Mouse (Mus musculus) kidney, embryonic 16.5 days (tissue): ENCODE data around the gene Hist1h2bf. TPM values are rescaled to one million over a fixed set of nuclear protein-coding genes. Genes with fewer than 3 reads are reported as not detected.

ENCODE experiments used
- ATAC-seq: fragments of 200-750 bp; cut with Nextera tagmentation; 2 replicates; pipeline ENCODE4 v1.8.0; 2017; ENCODE audit warnings: moderate TSS enrichment; ENCODE audit not compliant: low FRiP score, low TSS enrichment
- H3K27ac ChIP-seq: fragments of 300-500 bp; sonication (generic); 2 replicates; pipeline ENCODE4 v1.5.1; 2014; ENCODE audit warnings: low read length
- H3K27me3 ChIP-seq: fragments of 300-500 bp; sonication (generic); 2 replicates; pipeline ENCODE4 v1.6.1; 2014; ENCODE audit warnings: low read length, control low read depth, mixed read lengths; ENCODE audit not compliant: insufficient read depth
- H3K36me3 ChIP-seq: fragments of 300-500 bp; sonication (generic); 2 replicates; pipeline ENCODE4 v1.6.1; 2014; ENCODE audit warnings: low read length, control low read depth, mixed read lengths; ENCODE audit not compliant: insufficient read depth
- H3K4me1 ChIP-seq: fragments of 300-500 bp; sonication (generic); 2 replicates; pipeline ENCODE4 v1.6.1; 2014; ENCODE audit warnings: low read length, control low read depth, mixed read lengths; ENCODE audit not compliant: insufficient read depth
- H3K4me2 ChIP-seq: fragments of 300-500 bp; sonication (generic); replicated peaks from 2 replicates; pipeline ENCODE4 v1.6.1; 2014; ENCODE audit warnings: low read depth, low read length
- H3K4me3 ChIP-seq: fragments of 300-500 bp; sonication (generic); 2 replicates; pipeline ENCODE4 v1.5.1; 2014; ENCODE audit warnings: mild to moderate bottlenecking, low read length
- H3K9ac ChIP-seq: fragments of 300-500 bp; sonication (generic); replicated peaks from 2 replicates; pipeline ENCODE4 v1.6.1; 2014; ENCODE audit warnings: low read length
- H3K9me3 ChIP-seq: fragments of 300-500 bp; sonication (generic); 2 replicates; pipeline ENCODE4 v1.6.1; 2016; ENCODE audit warnings: low read length, control low read depth
- WGBS: fragments of 180-500 bp; shearing (Covaris S2); extraction: QIAGEN DNeasy Blood & Tissue Kit; methylation state at CpG from one replicate; pipeline ENCODE4 v1.1.7; 2014; 5-methylcytosine and 5-hydroxymethylcytosine counted together
- polyA plus RNA-seq: library from polyadenylated mRNA; unstranded; fragments of >200 nt; fragmentation: Nextera tagmentation; extraction: Ambion mirVana; gene quantifications from 2 replicates; pipeline ENCODE4 v1.2.1, GENCODE M21; 2015

Hist1h2bf gene
- polyA plus RNA-seq, 1 experiment from 2014 or later: 4.3 TPM

GRCm38 (mm10) chr13:23609209-23609608 is 35.2 kb upstream of the Hist1h2bf start:
- H3K4me1 ChIP-seq: no peaks in the 10 kb centered on the region
- 82% methylated on average over 4 of the region's 4 CpGs for WGBS

GRCm38 (mm10) chr13:23605052-23605451 is 31.1 kb upstream of the Hist1h2bf start:
- peak; percentile 39; the same call in 1 of the 2 replicates for ATAC-seq
- no peaks in the 10 kb centered on the region for H3K9me3 ChIP-seq

More at GRCm38 (mm10) chr13:23609209-23609608, 35.2 kb upstream of the Hist1h2bf start:
- ATAC-seq: no peak
- no peak overlapping the region for H3K9ac ChIP-seq
- no peaks in the 10 kb centered on the region for H3K36me3 ChIP-seq
- H3K4me3 ChIP-seq: no peak overlapping the region
- H3K4me2 ChIP-seq: no peak overlapping the region
- no peak overlapping the region for H3K27ac ChIP-seq
- no peaks in the 10 kb centered on the region for H3K27me3 ChIP-seq
- no peaks in the 10 kb centered on the region for H3K9me3 ChIP-seq

GRCm38 (mm10) chr13:23604452-23604851 is 30.5 kb upstream of the Hist1h2bf start:
- H3K9me3 ChIP-seq: no peaks in the 10 kb centered on the region
- H3K4me1 ChIP-seq: no peaks in the 10 kb centered on the region
- H3K9ac ChIP-seq: no peak overlapping the region
- no peak overlapping the region for H3K4me2 ChIP-seq
- no peak overlapping the region for H3K27ac ChIP-seq
- no peaks in the 10 kb centered on the region for H3K27me3 ChIP-seq
- no peaks in the 10 kb centered on the region for H3K36me3 ChIP-seq
- ATAC-seq: peak; percentile 49; the same call in 1 of the 2 replicates
- WGBS: 34% methylated on average over 3 of the region's 3 CpGs
- H3K4me3 ChIP-seq: no peak overlapping the region

More at GRCm38 (mm10) chr13:23605052-23605451, 31.1 kb upstream of the Hist1h2bf start:
- WGBS: 90% methylated on average over 3 of the region's 3 CpGs
- no peak overlapping the region for H3K27ac ChIP-seq
- no peak overlapping the region for H3K9ac ChIP-seq
- H3K27me3 ChIP-seq: no peaks in the 10 kb centered on the region
- H3K4me1 ChIP-seq: no peaks in the 10 kb centered on the region
- H3K36me3 ChIP-seq: no peaks in the 10 kb centered on the region
- H3K4me2 ChIP-seq: no peak overlapping the region
- no peak overlapping the region for H3K4me3 ChIP-seq

DNA sequence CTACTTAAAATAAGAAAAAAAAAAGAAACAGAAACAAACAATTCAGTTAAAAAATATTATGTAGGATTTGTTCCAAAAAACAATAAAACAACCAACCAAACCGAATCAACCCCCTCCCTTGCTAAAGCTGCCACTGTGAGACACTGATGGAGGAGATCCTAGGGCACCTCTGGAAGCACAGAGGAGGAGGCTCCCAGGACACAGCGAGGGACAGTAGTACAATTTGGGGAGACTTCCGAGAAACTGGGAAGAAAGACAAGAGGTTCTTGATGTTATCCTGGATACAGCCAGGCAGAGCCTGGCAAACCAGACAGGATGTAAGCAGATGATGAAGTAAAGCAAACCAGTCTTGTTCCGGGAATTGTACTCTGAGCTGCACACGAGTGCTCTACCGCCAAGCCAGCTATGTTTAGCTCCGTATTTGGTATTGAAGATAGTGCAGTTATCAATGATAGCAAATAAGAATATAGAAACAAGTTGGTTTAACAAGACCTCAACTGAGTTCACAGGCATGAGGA is 29.2 kb upstream of the Hist1h2bf start:
- Histone ChIP-seq H3K27me3 (no peaks in the 10 kb centered on the region), H3K9ac (no peak overlapping the region), H3K4me1 (no peaks in the 10 kb centered on the region), H3K4me2 (no peak overlapping the region), H3K9me3 (no peaks in the 10 kb centered on the region), H3K36me3 (no peaks in the 10 kb centered on the region), H3K4me3 (no peak overlapping the region), H3K27ac (no peak overlapping the region)
- WGBS: 73% methylated on average over 7 of the region's 7 CpGs
- no peak for ATAC-seq

GRCm38 (mm10) chr13:23597957-23598356 is 24.0 kb upstream of the Hist1h2bf start:
- ATAC-seq: peak; percentile 65; the same call in 1 of the 2 replicates
- H3K9ac ChIP-seq: no peak overlapping the region
- peaks cover 9% of the 10 kb centered on the region for H3K4me1 ChIP-seq
- H3K4me2 ChIP-seq: no peak overlapping the region
- no peaks in the 10 kb centered on the region for H3K36me3 ChIP-seq
- H3K4me3 ChIP-seq: no peak overlapping the region
- H3K9me3 ChIP-seq: no peaks in the 10 kb centered on the region
- no peak overlapping the region for H3K27ac ChIP-seq
- H3K27me3 ChIP-seq: no peaks in the 10 kb centered on the region
- 6% methylated on average over 9 of the region's 9 CpGs for WGBS

- 78% methylated on average over 7 of the region's 7 CpGs for WGBS
- ATAC-seq: no peak
- H3K4me1 ChIP-seq: peaks cover 14% of the 10 kb centered on the region
- H3K9me3 ChIP-seq: no peaks in the 10 kb centered on the region
- no peaks in the 10 kb centered on the region for H3K36me3 ChIP-seq
- no peak overlapping the region for H3K4me3 ChIP-seq
- no peak overlapping the region for H3K9ac ChIP-seq
- no peak overlapping the region for H3K4me2 ChIP-seq
- no peaks in the 10 kb centered on the region for H3K27me3 ChIP-seq
- H3K27ac ChIP-seq: no peak overlapping the region
Observed at GRCm38 (mm10) chr13:23595622-23596372, 21.8 kb upstream of the Hist1h2bf start.

- no peak for ATAC-seq
- Histone ChIP-seq H3K9ac (no peak overlapping the region), H3K4me3 (no peak overlapping the region), H3K27me3 (no peaks in the 10 kb centered on the region), H3K36me3 (no peaks in the 10 kb centered on the region), H3K9me3 (no peaks in the 10 kb centered on the region), H3K4me2 (no peak overlapping the region), H3K4me1 (peaks cover 14% of the 10 kb centered on the region), H3K27ac (no peak overlapping the region)
- WGBS: 91% methylated on average over 2 of the region's 2 CpGs
Observed at GRCm38 (mm10) chr13:23595185-23595584, 21.2 kb upstream of the Hist1h2bf start.

DNA sequence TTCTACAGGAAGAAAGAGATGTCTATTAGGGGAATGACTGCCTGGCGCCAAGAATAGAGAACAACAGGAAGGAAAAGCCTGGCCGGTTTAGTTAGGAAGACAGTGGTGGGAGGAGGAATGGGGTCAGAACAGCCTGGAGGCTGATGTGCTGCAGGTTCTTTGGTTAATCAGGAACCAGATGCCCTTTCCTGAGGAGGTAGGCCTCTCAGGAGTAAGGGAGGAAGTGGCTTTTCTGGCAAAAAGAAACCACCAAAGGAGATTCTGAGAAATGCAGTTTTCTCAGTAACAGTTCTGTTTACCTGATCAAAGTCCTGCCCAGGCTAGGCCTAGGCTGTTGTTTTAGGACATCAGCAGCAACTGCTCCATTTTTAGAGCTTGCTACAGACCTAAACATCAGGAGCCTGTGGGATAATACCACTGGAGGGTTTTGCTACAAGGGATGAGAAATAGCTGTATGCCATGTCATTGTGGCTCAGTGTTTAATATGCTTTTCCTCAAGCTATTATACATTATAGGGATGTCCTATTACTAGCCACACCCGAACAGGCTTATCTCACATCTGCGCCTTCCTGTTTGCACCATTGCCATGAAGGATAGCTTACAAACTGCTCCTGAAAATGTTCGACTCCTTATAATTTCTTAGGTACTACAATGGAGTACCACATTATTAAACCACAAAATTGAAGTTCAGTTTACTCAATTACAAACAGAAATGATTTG is 19.2 kb upstream of the Hist1h2bf start:
- no peak overlapping the region; the same call in 1 of the 2 replicates for H3K9ac ChIP-seq
- WGBS: 55% methylated on average over 5 of the region's 5 CpGs
- H3K36me3 ChIP-seq: no peaks in the 10 kb centered on the region
- H3K4me1 ChIP-seq: peaks cover 14% of the 10 kb centered on the region
- H3K27ac ChIP-seq: peak overlapping the region; percentile 86
- H3K4me3 ChIP-seq: no peak overlapping the region
- H3K27me3 ChIP-seq: no peaks in the 10 kb centered on the region
- peak; percentile 61; the same call in 1 of the 2 replicates for ATAC-seq
- H3K9me3 ChIP-seq: no peaks in the 10 kb centered on the region
- H3K4me2 ChIP-seq: 0 out of 2 replicates have a peak overlapping the region, but pooled peaks have one; percentile 12

DNA sequence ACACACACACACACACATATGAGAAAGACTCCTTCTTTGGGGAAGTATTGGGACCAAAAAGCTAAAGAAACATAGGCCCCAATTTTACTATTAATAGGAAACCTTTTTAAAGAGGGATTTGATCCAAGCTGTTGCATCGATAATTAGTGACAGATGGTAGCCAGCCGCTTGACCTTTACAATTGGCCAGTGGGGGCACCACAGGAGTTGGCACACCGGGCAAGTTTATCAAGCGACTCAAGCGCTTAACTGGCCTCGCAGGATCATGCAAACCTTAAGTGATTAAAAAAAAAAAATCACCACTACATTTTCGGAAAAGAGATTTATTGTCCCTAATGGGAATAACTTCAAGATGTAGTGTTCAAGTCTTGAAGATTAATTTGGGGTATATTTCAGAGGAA is 18.6 kb upstream of the Hist1h2bf start:
- Histone ChIP-seq H3K27ac (peak overlapping the region; percentile 86), H3K36me3 (no peaks in the 10 kb centered on the region), H3K27me3 (no peaks in the 10 kb centered on the region), H3K9ac (no peak overlapping the region), H3K4me1 (peaks cover 14% of the 10 kb centered on the region), H3K9me3 (no peaks in the 10 kb centered on the region), H3K4me3 (no peak overlapping the region), H3K4me2 (no peak overlapping the region)
- 61% methylated on average over 7 of the region's 7 CpGs for WGBS
- no peak for ATAC-seq
